Mouse (Mus musculus): ENCODE results near the gene Naa40. TPM values are rescaled to one million over a fixed set of nuclear protein-coding genes. Genes with fewer than 3 reads are reported as not detected.

Gene Naa40
- polyA plus RNA-seq, 1 experiment: 55.9 TPM

DNA sequence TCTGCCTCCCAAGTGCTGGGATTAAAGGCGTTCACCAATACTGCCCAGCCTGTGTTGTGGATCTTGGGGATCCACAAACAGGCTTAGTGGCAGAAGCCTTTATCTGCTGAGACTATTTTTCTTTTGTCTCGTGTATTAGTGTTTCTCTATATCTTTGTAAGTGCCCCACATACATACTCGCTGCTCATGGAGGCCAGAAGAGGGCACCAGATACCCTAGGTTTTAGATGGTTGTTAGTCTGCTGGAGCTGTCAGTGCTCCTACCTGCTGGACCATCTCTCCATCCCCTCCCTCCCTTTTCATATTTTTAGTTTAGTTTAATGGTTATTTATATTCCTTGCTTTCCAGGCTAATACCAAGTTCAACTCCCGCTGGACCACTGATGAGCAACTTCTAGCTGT lies 32.5 kb upstream of the Naa40 start:
- no peak for DNase-seq
- Histone ChIP-seq H3K36me3 (ENCODE audit: control insufficient read depth, insufficient read depth, low read length) (peaks cover 18% of the 10 kb centered on the region), H3K4me3 (ENCODE audit: control insufficient read depth, insufficient read depth, low read length) (no peak overlapping the region), H3K27ac (ENCODE audit: control insufficient read depth, insufficient read depth, low read length) (no peak overlapping the region), H3K4me1 (replicated peaks; ENCODE audit: control insufficient read depth, insufficient read depth, low read length) (peaks cover 24% of the 10 kb centered on the region), H3K27me3 (ENCODE audit: control insufficient read depth, insufficient read depth, low read length) (no peaks in the 10 kb centered on the region)
- 97% methylated on average over 4 of the region's 4 CpGs for WGBS
- no peak for TF ChIP-seq POLR2A (IDR thresholded peaks at IDR 0.05; ENCODE audit: control insufficient read depth, extremely low read depth, insufficient read depth, low read length, poor library complexity)
- no peak for TF ChIP-seq CTCF (IDR thresholded peaks at IDR 0.05; ENCODE audit: borderline replicate concordance, control insufficient read depth, extremely low read depth, insufficient read depth, low read length, poor library complexity)

DNA sequence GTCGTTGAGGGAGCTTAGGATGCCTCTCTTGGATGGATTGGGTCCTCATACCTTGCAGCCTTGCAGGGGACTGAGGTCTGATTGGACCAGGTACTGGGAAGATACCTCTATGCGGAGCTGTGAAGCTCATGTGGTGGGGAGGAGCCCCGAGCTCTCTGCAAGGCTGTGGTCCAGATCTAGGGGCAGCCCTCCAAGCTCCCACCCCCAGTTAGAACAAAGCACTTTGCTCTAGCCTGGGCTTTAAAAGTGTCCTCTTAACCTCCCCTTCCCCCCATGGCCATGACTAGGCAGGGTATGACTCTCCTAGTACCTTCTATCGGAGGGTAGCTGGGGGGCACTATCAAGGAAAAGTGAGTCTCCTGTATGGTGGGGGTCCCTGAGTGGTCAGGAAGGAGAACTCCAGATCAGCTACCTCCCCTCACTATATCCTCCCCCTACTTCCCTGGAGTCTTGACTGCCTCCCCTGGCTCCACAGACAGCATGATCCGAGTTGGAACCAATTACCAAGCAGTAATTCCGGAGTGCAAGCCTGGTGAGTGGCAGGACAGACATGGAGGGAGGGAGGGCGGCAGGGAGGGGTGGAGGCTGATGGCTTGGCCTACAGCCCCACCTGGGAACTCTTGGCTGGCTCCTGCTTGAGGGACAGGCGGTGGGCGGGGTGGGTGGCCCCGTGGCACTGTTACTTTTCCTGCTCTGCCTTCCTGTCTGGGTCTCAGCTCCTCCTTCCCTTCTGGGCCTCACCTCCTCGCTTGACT lies 28.5 kb upstream of the Naa40 start:
- no peaks in the 10 kb centered on the region for H3K27me3 ChIP-seq (ENCODE audit: control insufficient read depth, insufficient read depth, low read length)
- H3K4me1 ChIP-seq (replicated peaks; ENCODE audit: control insufficient read depth, insufficient read depth, low read length): peaks cover 38% of the 10 kb centered on the region
- no peak overlapping the region for H3K27ac ChIP-seq (ENCODE audit: control insufficient read depth, insufficient read depth, low read length)
- DNase-seq: no peak
- 33% methylated on average over 11 of the region's 11 CpGs for WGBS
- TF ChIP-seq CTCF (IDR thresholded peaks at IDR 0.05; ENCODE audit: borderline replicate concordance, control insufficient read depth, extremely low read depth, insufficient read depth, low read length, poor library complexity) (no peak), POLR2A (IDR thresholded peaks at IDR 0.05; ENCODE audit: control insufficient read depth, extremely low read depth, insufficient read depth, low read length, poor library complexity) (no peak)
- no peaks in the 10 kb centered on the region for H3K36me3 ChIP-seq (ENCODE audit: control insufficient read depth, insufficient read depth, low read length)
- peak overlapping the region; percentile 96 for H3K4me3 ChIP-seq (ENCODE audit: control insufficient read depth, insufficient read depth, low read length)

DNA sequence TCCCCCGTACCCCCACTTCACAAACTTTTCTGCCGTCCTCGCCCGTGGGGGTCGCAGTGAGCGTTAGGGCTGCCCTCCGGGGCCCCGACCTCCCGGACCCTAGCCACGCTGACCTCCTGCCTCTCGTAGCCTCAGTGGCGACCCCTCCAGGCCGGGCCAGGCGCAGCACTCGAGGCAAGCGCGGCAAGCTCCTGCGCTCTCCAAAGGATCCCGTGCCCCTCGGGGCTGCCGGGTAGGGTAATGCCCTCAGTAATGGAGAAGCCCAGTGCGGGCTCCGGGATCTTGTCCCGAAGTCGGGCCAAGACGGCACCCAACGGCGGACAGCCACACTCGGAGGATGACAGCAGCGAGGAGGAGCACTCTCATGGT lies 27.7 kb upstream of the Naa40 start:
- no peaks in the 10 kb centered on the region for H3K36me3 ChIP-seq (ENCODE audit: control insufficient read depth, insufficient read depth, low read length)
- TF ChIP-seq POLR2A (IDR thresholded peaks at IDR 0.05; ENCODE audit: control insufficient read depth, extremely low read depth, insufficient read depth, low read length, poor library complexity): no peak
- TF ChIP-seq CTCF (IDR thresholded peaks at IDR 0.05; ENCODE audit: borderline replicate concordance, control insufficient read depth, extremely low read depth, insufficient read depth, low read length, poor library complexity): peak; percentile 97
- H3K4me3 ChIP-seq (ENCODE audit: control insufficient read depth, insufficient read depth, low read length): peak overlapping the region; percentile 96
- H3K4me1 ChIP-seq (replicated peaks; ENCODE audit: control insufficient read depth, insufficient read depth, low read length): peaks cover 35% of the 10 kb centered on the region
- peak; percentile 91 for DNase-seq
- H3K27ac ChIP-seq (ENCODE audit: control insufficient read depth, insufficient read depth, low read length): peak overlapping the region; percentile 36
- no peaks in the 10 kb centered on the region for H3K27me3 ChIP-seq (ENCODE audit: control insufficient read depth, insufficient read depth, low read length)
- under 1% methylated on average over 30 of the region's 30 CpGs for WGBS

DNA sequence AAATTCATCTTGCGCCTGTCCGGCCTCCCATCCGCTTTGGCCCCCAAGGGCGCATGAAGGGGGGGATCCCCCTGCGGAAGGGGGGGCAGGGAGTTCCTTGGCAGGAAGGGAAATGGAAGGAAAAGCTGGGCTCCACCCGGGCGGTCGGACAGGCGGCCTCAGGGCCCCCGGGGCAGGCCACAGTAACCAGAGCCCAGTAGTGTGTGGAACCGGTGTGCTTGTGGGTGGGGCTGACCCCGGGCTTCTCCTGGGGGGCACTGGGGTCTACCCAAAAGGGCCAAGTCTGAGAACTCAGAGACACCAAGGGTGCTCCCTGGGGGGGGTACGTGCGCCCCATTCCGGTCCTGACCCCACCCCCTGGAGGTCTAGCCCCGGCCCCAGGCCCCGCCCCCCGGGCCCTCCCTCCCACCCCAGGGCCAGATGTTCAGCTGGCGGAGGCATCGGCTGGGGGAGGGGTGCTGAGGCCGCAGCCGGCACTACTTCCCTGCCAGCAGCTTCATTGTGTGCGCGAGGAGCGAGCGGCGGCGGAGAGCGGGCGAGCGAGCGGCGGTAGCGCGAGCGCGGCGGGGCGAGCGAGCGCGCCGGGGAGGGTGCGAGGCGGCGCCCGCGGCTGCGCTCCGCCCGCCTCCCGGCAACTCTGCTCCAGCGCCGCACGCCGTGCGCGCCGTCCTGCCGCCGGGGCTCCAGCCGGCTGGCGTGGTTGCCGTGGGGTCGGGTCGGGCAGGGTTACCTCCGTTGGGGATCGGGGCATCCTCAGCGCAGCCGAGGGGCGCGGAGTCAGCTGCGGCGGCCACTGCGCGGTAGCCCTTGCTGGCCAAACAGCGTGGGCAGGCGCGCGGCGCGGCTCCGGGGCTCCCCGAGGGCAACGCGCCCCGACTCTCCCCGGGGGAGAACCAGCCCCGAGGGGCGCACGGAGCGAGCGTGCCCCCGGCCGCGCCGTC lies 27.1 kb upstream of the Naa40 start:
- H3K4me3 ChIP-seq (ENCODE audit: control insufficient read depth, insufficient read depth, low read length): peak overlapping the region; percentile 96
- 0 out of 2 replicates have a peak, but pooled peaks have one; percentile 53 for TF ChIP-seq POLR2A (IDR thresholded peaks at IDR 0.05; ENCODE audit: control insufficient read depth, extremely low read depth, insufficient read depth, low read length, poor library complexity)
- TF ChIP-seq CTCF (IDR thresholded peaks at IDR 0.05; ENCODE audit: borderline replicate concordance, control insufficient read depth, extremely low read depth, insufficient read depth, low read length, poor library complexity): peak; percentile 12; the same call in 1 of the 2 replicates
- peak overlapping the region; percentile 36 for H3K27ac ChIP-seq (ENCODE audit: control insufficient read depth, insufficient read depth, low read length)
- H3K4me1 ChIP-seq (replicated peaks; ENCODE audit: control insufficient read depth, insufficient read depth, low read length): peaks cover 35% of the 10 kb centered on the region
- no peaks in the 10 kb centered on the region for H3K27me3 ChIP-seq (ENCODE audit: control insufficient read depth, insufficient read depth, low read length)
- WGBS: under 1% methylated on average over 97 of the region's 97 CpGs
- DNase-seq: peak; percentile 90
- no peaks in the 10 kb centered on the region for H3K36me3 ChIP-seq (ENCODE audit: control insufficient read depth, insufficient read depth, low read length)

DNA sequence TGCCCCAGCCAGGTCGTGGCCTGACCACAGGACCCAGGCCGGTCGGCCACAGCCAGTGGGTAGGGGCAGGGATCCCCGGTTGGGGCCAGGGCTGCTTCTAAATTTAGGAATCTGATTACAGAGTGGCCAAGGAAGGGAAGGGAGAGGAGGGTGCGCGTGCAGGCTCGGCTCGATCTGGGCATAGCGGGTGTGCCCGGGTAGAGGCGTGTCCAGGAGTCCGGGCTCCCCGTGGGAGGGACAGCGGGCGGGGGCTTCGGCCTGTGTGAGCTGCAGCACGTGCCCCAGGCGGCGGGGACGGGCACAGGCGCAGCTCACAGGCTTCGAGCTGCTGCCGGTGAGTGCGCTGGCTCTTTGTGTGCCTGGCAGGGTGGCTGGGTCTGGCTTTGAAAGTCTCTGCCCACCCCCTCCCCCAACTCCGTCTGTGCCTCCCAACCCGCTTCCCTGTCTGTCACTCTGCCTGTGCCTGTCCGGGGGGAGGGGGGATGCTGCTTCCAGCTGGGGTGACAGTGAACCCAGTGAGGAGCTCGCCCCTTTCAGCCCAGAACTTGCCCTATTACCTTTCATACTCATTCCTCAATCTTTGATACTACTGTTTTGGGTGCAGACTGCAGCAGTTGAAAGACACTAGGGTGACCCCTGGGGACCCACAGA lies 26.2 kb upstream of the Naa40 start, which contains the start of gene Rcor2:
Gene Rcor2, plus strand, starts transcription at position 235 of the 651 bp plus-strand sequence.
- no peaks in the 10 kb centered on the region for H3K36me3 ChIP-seq (ENCODE audit: control insufficient read depth, insufficient read depth, low read length)
- H3K4me3 ChIP-seq (ENCODE audit: control insufficient read depth, insufficient read depth, low read length): peak within 1 kb of the TSS; percentile 96
- TF ChIP-seq CTCF (IDR thresholded peaks at IDR 0.05; ENCODE audit: borderline replicate concordance, control insufficient read depth, extremely low read depth, insufficient read depth, low read length, poor library complexity) (no peak), POLR2A (IDR thresholded peaks at IDR 0.05; ENCODE audit: control insufficient read depth, extremely low read depth, insufficient read depth, low read length, poor library complexity) (no peak)
- no peak within 1 kb of the TSS; the same call in 1 of the 2 replicates for H3K27ac ChIP-seq (ENCODE audit: control insufficient read depth, insufficient read depth, low read length)
- peak; percentile 49 for DNase-seq
- 3% methylated on average over 27 of the region's 28 CpGs for WGBS
- H3K27me3 ChIP-seq (ENCODE audit: control insufficient read depth, insufficient read depth, low read length): no peaks in the 10 kb centered on the region
- H3K4me1 ChIP-seq (replicated peaks; ENCODE audit: control insufficient read depth, insufficient read depth, low read length): peaks cover 35% of the 10 kb centered on the region

DNA sequence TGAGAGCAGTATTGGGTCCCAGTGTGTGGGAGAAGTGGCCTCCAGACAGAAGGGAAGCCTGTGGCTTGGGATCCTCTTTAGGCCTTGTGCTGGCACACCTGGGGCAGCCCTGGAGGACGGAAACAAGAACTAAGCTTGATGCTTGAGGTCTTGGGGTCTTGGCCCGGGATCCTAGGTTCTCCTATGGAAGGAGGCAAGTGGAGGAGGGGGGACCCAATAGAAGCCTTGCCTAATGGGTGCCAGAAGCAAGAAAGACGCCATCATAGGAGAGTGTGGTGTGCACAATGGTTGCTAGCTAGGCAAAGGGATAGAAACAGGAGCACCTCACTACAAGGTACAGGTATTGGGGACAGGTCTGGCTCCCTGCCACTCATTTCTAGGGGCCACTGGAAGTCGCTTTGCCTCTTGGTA lies 25.4 kb upstream of the Naa40 start:
- 57% methylated on average over 4 of the region's 4 CpGs for WGBS
- DNase-seq: no peak
- H3K4me1 ChIP-seq (replicated peaks; ENCODE audit: control insufficient read depth, insufficient read depth, low read length): peaks cover 35% of the 10 kb centered on the region
- no peaks in the 10 kb centered on the region for H3K27me3 ChIP-seq (ENCODE audit: control insufficient read depth, insufficient read depth, low read length)
- no peak for TF ChIP-seq CTCF (IDR thresholded peaks at IDR 0.05; ENCODE audit: borderline replicate concordance, control insufficient read depth, extremely low read depth, insufficient read depth, low read length, poor library complexity)
- TF ChIP-seq POLR2A (IDR thresholded peaks at IDR 0.05; ENCODE audit: control insufficient read depth, extremely low read depth, insufficient read depth, low read length, poor library complexity): no peak
- no peak overlapping the region for H3K4me3 ChIP-seq (ENCODE audit: control insufficient read depth, insufficient read depth, low read length)
- no peaks in the 10 kb centered on the region for H3K36me3 ChIP-seq (ENCODE audit: control insufficient read depth, insufficient read depth, low read length)
- H3K27ac ChIP-seq (ENCODE audit: control insufficient read depth, insufficient read depth, low read length): no peak overlapping the region
